Mouse (Mus musculus) MEL (cell line): ENCODE measurements around the gene Ranbp3l. TPM values are rescaled to one million over a fixed set of nuclear protein-coding genes. Genes with fewer than 3 reads are reported as not detected.

ENCODE experiments used
- DNase-seq: peaks from one replicate; pipeline ENCODE4 v3.0.0; 2011; ENCODE audit warnings: low read depth, low spot score
- H3K27ac ChIP-seq: 2 replicates; pipeline ENCODE4 v1.5.1; 2012; ENCODE audit warnings: low read depth, mild to moderate bottlenecking, control low read depth, low read length, moderate library complexity; ENCODE audit not compliant: control insufficient read depth
- H3K27me3 ChIP-seq, 2 experiments: fragments of 150-350 bp in 1 of 2; sonication (generic) in 1 of 2; 2 replicates each; pipeline ENCODE4 v1.6.1; 2012; ENCODE audit warnings: low read length in 2 of 2, mild to moderate bottlenecking in 2 of 2, improper control_type of control experiment in 1 of 2, moderate library complexity in 1 of 2; ENCODE audit not compliant: insufficient read depth in 2 of 2, control insufficient read depth in 1 of 2
- H3K36me3 ChIP-seq, 2 experiments: 2 replicates each; pipeline ENCODE4 v1.6.1; 2012 to 2014; ENCODE audit warnings: low read length in 2 of 2, improper control_type of control experiment in 1 of 2, inconsistent platforms in 1 of 2, mild to moderate bottlenecking in 1 of 2; ENCODE audit not compliant: insufficient read depth in 2 of 2, control insufficient read depth in 1 of 2
- H3K4me1 ChIP-seq, 2 experiments: fragments of 150-350 bp in 1 of 2; sonication (generic) in 1 of 2; 2 replicates each; pipeline ENCODE4 v1.6.1; 2012; ENCODE audit warnings: low read length in 2 of 2, improper control_type of control experiment in 1 of 2, mild to moderate bottlenecking in 1 of 2; ENCODE audit not compliant: insufficient read depth in 2 of 2, control insufficient read depth in 1 of 2
- H3K4me3 ChIP-seq, 2 experiments: fragments of 150-350 bp in 1 of 2; sonication (generic) in 1 of 2; 2 replicates each; pipeline ENCODE4 v1.5.1; 2012; ENCODE audit warnings: low read depth in 2 of 2, low read length in 2 of 2, mild to moderate bottlenecking in 2 of 2, moderate library complexity in 2 of 2, control low read depth in 1 of 2, improper control_type of control experiment in 1 of 2; ENCODE audit not compliant: control insufficient read depth in 1 of 2, insufficient read depth in 1 of 2
- H3K79me2 ChIP-seq: 2 replicates; pipeline ENCODE4 v1.6.1; 2012; ENCODE audit warnings: mild to moderate bottlenecking, low read length, moderate library complexity; ENCODE audit not compliant: control insufficient read depth, poor library complexity, insufficient read depth
- H3K9ac ChIP-seq: 2 replicates; pipeline ENCODE4 v1.6.1; 2012; ENCODE audit warnings: low read depth, mild to moderate bottlenecking, control low read depth, low read length, moderate library complexity; ENCODE audit not compliant: control insufficient read depth, poor library complexity, severe bottlenecking
- H3K9me3 ChIP-seq: fragments of 150-350 bp; sonication (generic); replicated peaks from 2 replicates; pipeline ENCODE4 v1.6.1; 2012; ENCODE audit warnings: mild to moderate bottlenecking, low read length, improper control_type of control experiment, moderate library complexity; ENCODE audit not compliant: insufficient read depth
- CHD1 ChIP-seq: IDR thresholded peaks from 2 replicates; pipeline ENCODE4 v1.6.1; 2012; ENCODE audit warnings: low read depth, mild to moderate bottlenecking, inconsistent platforms, low read length, improper control_type of control experiment
- CHD2 ChIP-seq: IDR thresholded peaks from 2 replicates; pipeline ENCODE4 v1.6.1; 2011; ENCODE audit warnings: low read length, improper control_type of control experiment
- E2F4 ChIP-seq: IDR thresholded peaks from 2 replicates; pipeline ENCODE4 v1.6.1; 2011; ENCODE audit warnings: low read depth, low read length, improper control_type of control experiment, borderline replicate concordance
- ETS1 ChIP-seq: IDR thresholded peaks from 2 replicates; pipeline ENCODE4 v1.6.1; 2012; ENCODE audit warnings: low read depth, mild to moderate bottlenecking, inconsistent platforms, low read length, improper control_type of control experiment, moderate library complexity
- GABPA ChIP-seq: IDR thresholded peaks from 2 replicates; pipeline ENCODE4 v1.6.1; 2012; ENCODE audit warnings: low read depth, mild to moderate bottlenecking, inconsistent platforms, low read length, improper control_type of control experiment, moderate library complexity
- GATA1 ChIP-seq: IDR thresholded peaks from 2 replicates; pipeline ENCODE4 v1.6.1; 2011; ENCODE audit warnings: low read depth, low read length, improper control_type of control experiment
- HCFC1 ChIP-seq: IDR thresholded peaks from 2 replicates; pipeline ENCODE4 v1.6.1; 2012; ENCODE audit warnings: low read depth, mild to moderate bottlenecking, inconsistent platforms, low read length, improper control_type of control experiment, moderate library complexity
- JUND ChIP-seq: IDR thresholded peaks from 2 replicates; pipeline ENCODE4 v1.6.1; 2011; ENCODE audit warnings: low read depth, mild to moderate bottlenecking, improper control_type of control experiment, low read length
- KAT2A ChIP-seq: conservative IDR thresholded peaks from 2 replicates; pipeline ENCODE4 v1.6.1; 2012; ENCODE audit warnings: low read depth, low read length, improper control_type of control experiment, inconsistent platforms
- MAFK ChIP-seq: IDR thresholded peaks from 2 replicates; pipeline ENCODE4 v1.6.1; 2011; ENCODE audit warnings: low read depth, mild to moderate bottlenecking, low read length, improper control_type of control experiment, borderline replicate concordance
- MAX ChIP-seq: IDR thresholded peaks from 2 replicates; pipeline ENCODE4 v1.6.1; 2011; ENCODE audit warnings: low read length, improper control_type of control experiment
- MAZ ChIP-seq: IDR thresholded peaks from 2 replicates; pipeline ENCODE4 v1.6.1; 2012; ENCODE audit warnings: low read depth, mild to moderate bottlenecking, inconsistent platforms, low read length, improper control_type of control experiment
- MXI1 ChIP-seq: IDR thresholded peaks from 2 replicates; pipeline ENCODE4 v1.6.1; 2011; ENCODE audit warnings: mild to moderate bottlenecking, low read depth, low read length, improper control_type of control experiment
- NRF1 ChIP-seq: IDR thresholded peaks from 2 replicates; pipeline ENCODE4 v1.6.1; 2014; ENCODE audit warnings: low read depth, mild to moderate bottlenecking, inconsistent platforms, low read length, improper control_type of control experiment, moderate library complexity; ENCODE audit not compliant: poor library complexity, insufficient read depth, severe bottlenecking
- POLR2A ChIP-seq, 2 experiments: IDR thresholded peaks; 2 replicates each; pipeline ENCODE4 v1.6.1; 2011 to 2012; ENCODE audit warnings: low read length in 2 of 2, mild to moderate bottlenecking in 2 of 2, control low read depth in 1 of 2, improper control_type of control experiment in 1 of 2, low read depth in 1 of 2, moderate library complexity in 1 of 2; ENCODE audit not compliant: control insufficient read depth in 1 of 2, insufficient read depth in 1 of 2, poor library complexity in 1 of 2
- POLR2AphosphoS2 ChIP-seq: IDR thresholded peaks from 2 replicates; pipeline ENCODE4 v1.6.1; 2011; ENCODE audit warnings: low read length, improper control_type of control experiment
- SMC3 ChIP-seq: IDR thresholded peaks from 2 replicates; pipeline ENCODE4 v1.6.1; 2011; ENCODE audit warnings: low read depth, low read length, improper control_type of control experiment
- TAL1 ChIP-seq: IDR thresholded peaks from 2 replicates; pipeline ENCODE4 v1.6.1; 2012; ENCODE audit warnings: mild to moderate bottlenecking, inconsistent platforms, low read length, moderate library complexity, mixed read lengths
- TBP ChIP-seq: IDR thresholded peaks from 2 replicates; pipeline ENCODE4 v1.8.0; 2011; ENCODE audit warnings: low read depth, low read length, improper control_type of control experiment
- TCF12 ChIP-seq: IDR thresholded peaks from 2 replicates; pipeline ENCODE4 v1.6.1; 2014; ENCODE audit warnings: low read depth, mild to moderate bottlenecking, inconsistent platforms, low read length, improper control_type of control experiment, moderate library complexity
- USF1 ChIP-seq: IDR thresholded peaks from 2 replicates; pipeline ENCODE4 v1.6.1; 2014; ENCODE audit warnings: low read depth, mild to moderate bottlenecking, inconsistent platforms, low read length, improper control_type of control experiment, moderate library complexity
- ZC3H11A ChIP-seq: IDR thresholded peaks from 2 replicates; pipeline ENCODE4 v1.6.1; 2012; ENCODE audit warnings: low read depth, mild to moderate bottlenecking, inconsistent platforms, low read length, improper control_type of control experiment
- ZKSCAN1 ChIP-seq: IDR thresholded peaks from 2 replicates; pipeline ENCODE4 v1.6.1; 2012; ENCODE audit warnings: low read depth, mild to moderate bottlenecking, inconsistent platforms, low read length, improper control_type of control experiment, moderate library complexity
- ZMIZ1 ChIP-seq: IDR thresholded peaks from 2 replicates; pipeline ENCODE4 v1.6.1; 2012; ENCODE audit warnings: low read depth, mild to moderate bottlenecking, inconsistent platforms, low read length, improper control_type of control experiment, moderate library complexity
- polyA plus RNA-seq, 2 experiments: library from polyadenylated mRNA; stranded (reverse) in 1 of 2; unstranded in 1 of 2; fragments of >175 nt in 1 of 2; fragments of >200 nt in 1 of 2; gene quantifications; 2 replicates each; pipeline versions ENCODE4 v1.2.1 to v1.2.4; 2012; ENCODE audit warnings: low replicate concordance in 2 of 2, low read depth in 1 of 2; ENCODE audit not compliant: insufficient read length in 2 of 2, insufficient read depth in 1 of 2, missing spikeins in 1 of 2
- total RNA-seq: library from RNA; depleted of rRNA; stranded (reverse); fragments of 300-350 nt; gene quantifications from 2 replicates; pipeline ENCODE4 v1.2.3, GENCODE M21; 2012

Gene Ranbp3l
- total and polyA plus RNA-seq, 3 experiments = 0.06 TPM; not detected in 2

DNA sequence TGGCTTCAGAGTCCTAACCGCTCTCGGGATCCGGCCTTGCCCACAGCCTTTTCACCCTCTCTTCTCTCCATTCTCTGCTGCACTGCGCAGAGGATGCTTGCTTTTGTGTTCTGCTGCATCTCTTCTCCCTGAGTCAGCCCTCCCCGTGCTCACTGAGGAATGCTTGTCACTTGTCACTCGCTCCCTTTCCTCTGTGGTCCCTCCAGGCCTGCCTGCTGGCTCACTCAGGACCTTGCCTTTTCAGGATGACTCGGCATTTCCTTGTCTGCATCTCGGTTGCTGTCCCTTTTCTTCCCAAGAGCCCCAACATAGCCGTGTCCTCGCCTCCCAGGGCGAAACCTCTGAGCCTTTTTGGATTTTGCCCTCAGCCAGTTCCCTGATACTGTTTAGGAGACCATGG is 119.1 kb downstream of the Ranbp3l start:
- Histone ChIP-seq H3K9ac (no peak overlapping the region), H3K27ac (no peak overlapping the region), H3K9me3 (no peaks in the 10 kb centered on the region), H3K79me2 (peaks cover 13% of the 10 kb centered on the region), H3K27me3 (no peaks in the 10 kb centered on the region), H3K4me3 (no peak overlapping the region), H3K4me1 (peaks cover 17 to 29% of the 10 kb centered on the region in 2 experiments), H3K36me3 (peaks cover 39 to 74% of the 10 kb centered on the region in 2 experiments)
- 0 out of 2 replicates have a peak, but pooled peaks have one; percentile 7 for TF ChIP-seq MAFK
- no peak for TF ChIP-seq MAZ
- no peak for TF ChIP-seq JUND
- TF ChIP-seq E2F4 = no peak
- no peak for TF ChIP-seq POLR2A (IDR thresholded peaks at IDR 0.05; ENCODE audit: control insufficient read depth in 1 of 2, insufficient read depth in 1 of 2, low read depth in 1 of 2, low read length in 2 of 2, poor library complexity in 1 of 2)
- peak; percentile 74; the same call in 1 of the 2 replicates for TF ChIP-seq GABPA
- DNase-seq = no peak

DNA sequence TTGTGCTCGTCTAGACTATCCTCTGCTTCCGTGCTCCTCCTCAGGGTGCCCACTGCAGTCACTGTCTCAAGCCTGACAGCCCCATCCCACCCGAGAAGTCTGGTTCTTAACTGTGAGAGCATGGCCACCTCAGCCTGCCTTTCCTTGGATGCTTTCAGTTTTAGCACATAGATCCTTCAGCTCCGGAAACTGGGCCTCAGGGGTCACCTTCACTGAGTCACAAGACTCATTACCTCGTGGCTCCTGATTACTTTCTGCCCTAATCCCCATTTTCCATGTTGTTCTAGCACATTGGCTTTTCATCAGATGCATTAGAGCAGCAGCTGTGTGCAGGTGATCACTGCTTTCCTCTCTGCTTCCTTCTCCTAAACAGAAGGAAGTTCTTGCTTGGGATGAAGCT is 119.7 kb downstream of the Ranbp3l start:
- Histone ChIP-seq H3K9ac (no peak overlapping the region), H3K36me3 (peaks cover 36 to 77% of the 10 kb centered on the region in 2 experiments), H3K9me3 (no peaks in the 10 kb centered on the region), H3K27ac (no peak overlapping the region), H3K4me3 (no peak overlapping the region), H3K27me3 (no peaks in the 10 kb centered on the region), H3K4me1 (peaks cover 16 to 29% of the 10 kb centered on the region in 2 experiments), H3K79me2 (peaks cover 10% of the 10 kb centered on the region)
- TF ChIP-seq ZC3H11A (no peak), ZMIZ1 (no peak), GATA1 (no peak), MXI1 (no peak), JUND (no peak), ETS1 (no peak), SMC3 (no peak), TAL1 (no peak), TCF12 (no peak), POLR2AphosphoS2 (no peak), MAFK (no peak), CHD2 (no peak), MAX (no peak), TBP (no peak), USF1 (no peak), KAT2A (no peak), CHD1 (no peak), NRF1 (no peak), ZKSCAN1 (no peak), HCFC1 (no peak)
- no peak for DNase-seq
